Mouse (Mus musculus): ENCODE measurements around the gene Uqcc3. TPM values are rescaled to one million over a fixed set of nuclear protein-coding genes. Genes with fewer than 3 reads are reported as not detected.
A peak's percentile ranks its signal among the peaks of the same experiment; 100 is the strongest.
"Not testable (repeated sequence)": the region's sequence is repeated elsewhere in the genome, so short reads cannot be mapped to it uniquely, and the experiment has no call there.

Gene Uqcc3
- total RNA-seq, 2 experiments from 2014 or later, result 30.6 to 36.9 TPM

GRCm38 (mm10) chr19:8857689-8858088 lies 23.0 kb downstream of the Uqcc3 start:
- intact Hi-C loops (cut with DNase I), result loop anchor here (10.0 kb wide), 1 partner anchor 257 kb away; no protein-coding TSS in a partner anchor
- peak in 1 of 2 experiments; percentile 36 for DNase-seq (ENCODE audit: low spot score in 2 of 2)

GRCm38 (mm10) chr19:8853117-8853516 lies 27.6 kb downstream of the Uqcc3 start:
- intact Hi-C loops (cut with DNase I), result loop anchor here (5.0 to 10.0 kb wide), 2 partner anchors 34 to 262 kb away; partner anchors contain the start of genes 1810009A15Rik and Gm49416
- DNase-seq (ENCODE audit: low spot score in 2 of 2), result peak in 1 of 2 experiments; percentile 30

GRCm38 (mm10) chr19:8852236-8852928 lies 28.3 kb downstream of the Uqcc3 start:
- no peak for DNase-seq (ENCODE audit: low spot score in 2 of 2)
- intact Hi-C loops (cut with DNase I), result loop anchor here (5.0 to 10.0 kb wide), 2 partner anchors 35 to 262 kb away; partner anchors contain the start of genes 1810009A15Rik and Gm49416

GRCm38 (mm10) chr19:8851639-8852038 lies 29.1 kb downstream of the Uqcc3 start:
- DNase-seq (ENCODE audit: low spot score in 2 of 2), result no peak
- intact Hi-C loops (cut with DNase I), result loop anchor here (5.0 to 10.0 kb wide), 2 partner anchors 36 to 263 kb away; partner anchors contain the start of genes 1810009A15Rik and Gm49416

- no peak for DNase-seq (ENCODE audit: low spot score in 2 of 2)
- intact Hi-C loops (cut with DNase I), result loop anchor here (5.0 to 10.0 kb wide), 2 partner anchors 37 to 264 kb away; partner anchors contain the start of genes 1810009A15Rik and Gm49416
Measured at GRCm38 (mm10) chr19:8850402-8850901, 30.3 kb downstream of the Uqcc3 start, which contains the start of gene Lrrn4cl. Gene Lrrn4cl, plus strand, starts transcription at chr19:8850768.

- intact Hi-C loops (cut with DNase I), result loop anchor here (10.0 kb wide), 1 partner anchor 106 kb away; the partner anchor contains the start of gene Tut1
- no peak for DNase-seq (ENCODE audit: low spot score in 2 of 2)
Measured at GRCm38 (mm10) chr19:8848356-8848755, 32.4 kb downstream of the Uqcc3 start.

- DNase-seq (ENCODE audit: low spot score in 2 of 2), result peak; percentile 86 to 87
- intact Hi-C loops (cut with DNase I), result loop anchor here (5.0 to 10.0 kb wide), 2 partner anchors 110 to 238 kb away; partner anchors contain the start of gene Tut1
Measured at GRCm38 (mm10) chr19:8844371-8845129, 36.2 kb downstream of the Uqcc3 start.

GRCm38 (mm10) chr19:8842961-8843360 lies 37.8 kb downstream of the Uqcc3 start:
- DNase-seq (ENCODE audit: low spot score in 2 of 2), result no peak
- intact Hi-C loops (cut with DNase I), result loop anchor here (5.0 to 10.0 kb wide), 2 partner anchors 112 to 239 kb away; partner anchors contain the start of gene Tut1

- intact Hi-C loops (cut with DNase I), result loop anchor here (5.0 to 10.0 kb wide), 2 partner anchors 114 to 241 kb away; partner anchors contain the start of gene Tut1
- no peak for DNase-seq (ENCODE audit: low spot score in 2 of 2)
Measured at GRCm38 (mm10) chr19:8841012-8841411, 39.7 kb downstream of the Uqcc3 start.

GRCm38 (mm10) chr19:8839908-8840791 lies 40.6 kb downstream of the Uqcc3 start:
- peak in 1 of 2 experiments; percentile 70 for DNase-seq (ENCODE audit: low spot score in 2 of 2)
- intact Hi-C loops (cut with DNase I), result loop anchor here (5.0 to 10.0 kb wide), 2 partner anchors 115 to 242 kb away; partner anchors contain the start of gene Tut1

- intact Hi-C loops (cut with DNase I), result no loop called here
- DNase-seq (ENCODE audit: low spot score in 2 of 2), result peak; percentile 86 to 91
Measured at GRCm38 (mm10) chr19:8839103-8839907, 41.4 kb downstream of the Uqcc3 start, which contains the start of gene Gng3. Gene Gng3, minus strand, starts transcription at chr19:8839194.

- DNase-seq (ENCODE audit: low spot score in 2 of 2), result peak in 1 of 2 experiments; percentile 72
- intact Hi-C loops (cut with DNase I), result no loop called here
Measured at GRCm38 (mm10) chr19:8838041-8838730, 42.5 kb downstream of the Uqcc3 start.

- peak; percentile 87 to 94 for DNase-seq (ENCODE audit: low spot score in 2 of 2)
- intact Hi-C loops (cut with DNase I), result no loop called here
Measured at GRCm38 (mm10) chr19:8837251-8837791, 43.4 kb downstream of the Uqcc3 start, which contains the start of gene Bscl2. Gene Bscl2, plus strand, starts transcription at chr19:8837467.

- intact Hi-C loops (cut with DNase I); DNase-seq (ENCODE audit: low spot score in 2 of 2): not testable (repeated sequence)
Measured at GRCm38 (mm10) chr19:8836327-8836726, 44.4 kb downstream of the Uqcc3 start.

GRCm38 (mm10) chr19:8832971-8833370 lies 47.8 kb downstream of the Uqcc3 start:
- DNase-seq (ENCODE audit: low spot score in 2 of 2), result no peak
- intact Hi-C loops (cut with DNase I), result no loop called here

- intact Hi-C loops (cut with DNase I), result no loop called here
- DNase-seq (ENCODE audit: low spot score in 2 of 2), result no peak
Measured at GRCm38 (mm10) chr19:8831262-8831661, 49.5 kb downstream of the Uqcc3 start.

- DNase-seq (ENCODE audit: low spot score in 2 of 2), result no peak
- intact Hi-C loops (cut with DNase I), result no loop called here
Measured at GRCm38 (mm10) chr19:8830664-8831063, 50.1 kb downstream of the Uqcc3 start.

Measured in left cerebral cortex, postnatal 14 days (tissue).